Mouse (Mus musculus): ENCODE data around the gene Lrriq1. TPM values are rescaled to one million over a fixed set of nuclear protein-coding genes. Genes with fewer than 3 reads are reported as not detected.

The Lrriq1 gene
- 0.01 TPM in 1 of 2 replicates, not detected in the other for polyA plus RNA-seq (2012; rRNA removed)

DNA sequence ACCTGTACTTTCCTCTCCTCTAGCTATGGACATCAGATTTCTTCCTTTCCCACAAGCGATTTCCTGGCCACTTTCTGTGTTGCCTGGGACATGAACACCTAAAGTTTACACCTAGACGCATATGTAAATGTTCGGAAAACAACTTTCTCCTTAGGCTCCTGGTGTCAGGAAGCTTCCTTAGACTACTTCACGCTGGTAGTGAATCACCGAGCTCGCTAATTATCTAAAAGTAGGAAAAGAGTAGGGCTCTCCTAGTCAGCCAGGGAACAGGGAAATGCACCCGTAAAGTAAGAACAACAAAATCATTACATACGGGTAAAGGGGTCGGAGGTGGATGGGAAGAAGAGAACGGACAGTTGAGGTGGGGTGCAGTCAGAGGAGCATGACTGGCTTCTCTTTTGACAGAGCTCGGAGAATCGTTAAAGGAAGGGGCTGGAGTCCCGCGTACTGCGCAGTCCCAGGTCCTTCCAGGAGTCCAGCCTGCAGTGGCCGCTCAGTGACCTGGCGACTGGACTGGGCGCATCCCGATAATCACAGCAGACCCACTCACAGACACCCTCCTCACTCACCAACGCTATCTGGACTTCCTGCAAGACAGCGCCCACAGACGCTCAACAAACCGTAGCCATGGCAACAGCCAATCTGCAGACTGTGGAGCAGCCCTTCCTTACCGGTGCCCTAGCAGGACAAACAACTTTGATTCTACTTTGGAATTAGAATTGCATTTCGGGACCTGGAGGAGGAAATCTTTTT is at the start of gene Lrriq1:
Gene Lrriq1, minus strand, starts transcription at position 616 of the 753 bp plus-strand sequence.

DNA sequence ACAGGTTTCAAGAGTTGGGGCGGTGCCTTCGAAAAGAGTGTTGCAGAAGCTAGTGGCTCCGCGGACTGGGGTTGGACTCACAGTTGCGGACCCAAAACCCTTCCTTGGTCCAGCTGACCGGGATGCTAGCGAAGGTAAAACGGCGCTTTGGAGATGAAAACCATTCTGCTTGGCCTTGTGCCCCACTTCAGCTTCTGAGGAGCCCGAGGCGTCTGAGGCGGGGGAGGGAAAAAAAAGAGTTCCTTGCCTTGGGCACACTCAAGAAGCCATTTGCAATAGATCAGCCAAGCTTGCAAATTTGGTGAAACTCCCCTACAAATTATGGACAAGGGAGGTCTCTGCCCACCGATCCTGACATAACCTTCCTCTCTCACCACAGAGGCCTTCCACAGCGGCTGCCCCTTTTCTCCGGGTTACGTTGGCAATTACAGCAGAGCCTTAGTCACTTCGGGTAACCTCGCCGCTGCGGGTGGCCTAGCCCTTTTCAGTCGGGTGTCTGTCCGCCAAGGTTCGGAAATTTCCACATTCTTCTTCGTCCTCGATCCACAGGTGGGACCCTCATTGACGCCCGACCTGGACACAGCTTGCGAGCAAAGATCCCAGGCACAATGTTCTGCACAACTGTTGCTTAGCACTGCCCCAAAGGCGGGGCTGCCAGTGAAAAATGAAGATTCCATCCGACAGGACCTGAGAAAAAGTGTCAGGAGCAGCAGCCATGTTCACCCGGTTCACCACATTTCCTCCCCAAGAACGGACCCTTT is 206.2 kb downstream of the Lrriq1 start, which contains the start of gene Alx1:
Gene Alx1, minus strand, starts transcription at position 486 of the 761 bp plus-strand sequence.

Other genes with a start within 250 kb of the Lrriq1 start
- gene Alx1, start 206.1 kb downstream of the Lrriq1 start, polyA plus RNA-seq (2012; rRNA removed): not detected in 2 replicates
- 0.01 and 0.04 TPM in 2 replicates for gene Slc6a15, start 131.5 kb upstream of the Lrriq1 start, polyA plus RNA-seq (2012; rRNA removed)